Mouse (Mus musculus) E14TG2a.4 (cell line): ENCODE measurements around the gene Lypd6.

ENCODE experiments used
- CTCF ChIP-seq: conservative IDR thresholded peaks from 2 replicates; pipeline ENCODE4 v1.5.1; 2014; ENCODE audit warnings: low read length
- NANOG ChIP-seq: IDR thresholded peaks from 2 replicates; pipeline ENCODE4 v1.6.1; 2014; ENCODE audit warnings: borderline replicate concordance, low read length, mixed read lengths
- POU5F1 ChIP-seq: IDR thresholded peaks from 2 replicates; pipeline ENCODE4 v1.6.1; 2014; ENCODE audit warnings: low read length, borderline replicate concordance

DNA sequence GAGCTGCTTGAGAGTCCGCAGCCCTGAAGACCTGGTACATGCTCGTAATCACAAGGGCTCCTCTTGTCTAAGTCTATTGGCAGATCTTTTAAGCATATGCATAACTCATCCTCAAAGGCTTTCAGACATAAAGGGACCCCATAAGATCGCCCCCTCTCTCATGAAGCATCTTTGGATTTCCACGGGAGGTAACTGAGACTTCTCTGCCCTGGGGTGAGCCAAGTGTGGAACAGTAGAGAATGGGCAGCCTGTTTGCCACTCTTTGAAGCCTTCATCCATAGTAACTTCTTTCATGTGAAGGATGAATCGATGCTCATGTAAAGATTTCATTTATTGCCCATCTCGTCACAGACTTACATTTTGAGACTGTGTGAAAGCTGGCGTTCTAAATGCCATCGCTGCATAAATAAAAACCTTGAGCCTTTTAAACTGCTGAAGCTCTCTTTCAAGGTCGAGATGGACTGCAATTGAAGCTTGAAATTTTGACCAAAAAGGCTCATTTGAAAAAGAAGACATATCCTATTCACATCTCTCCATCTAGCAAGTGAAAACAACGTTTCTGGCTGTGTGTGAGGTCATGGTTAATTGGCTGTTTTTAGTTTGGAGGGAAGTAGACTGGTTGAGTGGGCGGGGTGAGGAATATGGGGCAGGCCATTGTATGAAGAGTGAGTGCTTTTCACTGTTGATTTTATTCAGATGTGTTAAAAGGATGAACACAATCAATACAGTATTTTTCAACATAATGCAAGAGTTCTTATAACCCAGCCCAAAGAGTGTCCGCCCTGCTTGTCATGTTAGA is 107.7 kb downstream of the Lypd6 start:
- TF ChIP-seq CTCF (no peak), POU5F1 (no peak), NANOG (no peak)
